Mouse (Mus musculus): Measurements from ENCODE around the gene Fbxl13. TPM values are rescaled to one million over a fixed set of nuclear protein-coding genes. Genes with fewer than 3 reads are reported as not detected.
A peak's percentile ranks its signal among the peaks of the same experiment; 100 is the strongest.

Gene Fbxl13
- polyA plus RNA-seq, 1 experiment from 2014 or later: 0.10 TPM

DNA sequence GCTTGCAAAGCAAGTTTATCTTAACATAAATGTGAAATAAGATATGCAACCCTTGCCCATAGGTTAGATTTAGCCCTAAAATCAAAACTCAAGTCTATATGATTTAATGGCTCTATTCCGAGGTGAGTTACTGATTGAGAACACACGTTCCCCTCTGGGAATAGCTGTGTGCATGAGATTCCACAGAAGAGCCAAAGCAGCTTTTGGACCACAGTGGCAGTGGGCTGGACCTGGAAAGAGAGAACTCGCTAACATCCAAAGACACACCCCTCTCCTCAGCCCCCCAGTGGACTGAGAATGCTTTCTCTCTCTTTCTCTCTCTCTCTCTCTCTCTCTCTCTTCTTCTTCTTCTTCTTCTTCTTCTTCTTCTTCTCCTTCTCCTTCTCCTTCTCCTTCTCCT lies 100.6 kb downstream of the Fbxl13 start:
- Histone ChIP-seq H3K27me3 (no peaks in the 10 kb centered on the region), H3K4me2 (peak overlapping the region; percentile 51), H3K4me1 (replicated peaks) (peaks cover 6% of the 10 kb centered on the region), H3K27ac (peak overlapping the region; percentile 75), H3K9ac (no peak overlapping the region), H3K4me3 (peak overlapping the region; percentile 42), H3K9me3 (replicated peaks) (no peaks in the 10 kb centered on the region), H3K36me3 (no peaks in the 10 kb centered on the region)
- WGBS: 56% methylated on average over 3 of the region's 3 CpGs
- no peak for ATAC-seq (replicated peaks; ENCODE audit: insufficient number of reproducible peaks, insufficient read depth, low FRiP score, low read depth)

DNA sequence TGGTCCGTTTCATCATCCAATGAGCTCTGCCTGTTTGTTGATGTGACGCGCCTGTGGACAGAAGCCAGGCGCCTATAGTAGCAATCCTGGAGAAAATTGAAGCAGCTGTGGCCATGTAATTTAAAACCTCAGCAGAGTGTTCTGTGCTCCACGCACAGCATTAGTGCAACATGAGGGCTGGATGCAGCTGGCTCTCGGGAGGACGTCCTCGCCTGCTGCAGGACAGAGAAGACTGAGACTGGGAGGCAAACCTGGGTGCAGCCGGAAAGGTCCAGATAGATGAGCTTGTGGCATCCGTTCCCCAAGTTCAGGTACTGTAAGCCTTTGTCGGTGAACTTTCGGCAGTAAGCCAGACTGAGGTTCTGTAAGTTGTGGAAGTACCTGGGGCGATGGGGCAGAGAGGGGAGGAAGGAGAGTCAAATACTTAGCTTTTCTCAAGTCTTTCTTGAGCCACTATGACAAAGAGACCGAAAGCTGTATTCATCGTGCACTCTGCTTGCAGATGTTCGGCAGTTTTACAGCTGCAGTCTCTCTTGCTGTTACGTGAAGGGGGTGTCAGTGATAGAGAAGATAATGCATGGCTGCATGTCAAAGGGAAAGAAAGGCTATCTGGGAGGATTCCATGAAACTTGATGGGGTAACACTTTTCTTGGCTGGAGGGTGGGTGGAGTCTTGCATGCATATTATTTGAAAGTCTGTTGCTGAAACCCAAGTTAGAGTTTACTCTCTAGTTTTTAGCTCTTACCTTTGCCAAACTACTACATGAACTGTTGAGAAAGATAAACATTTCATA lies 101.8 kb downstream of the Fbxl13 start, which contains the start of gene Lrrc17:
Lrrc17 (plus strand) TSS at position 151 of the 793 bp plus-strand sequence.
- peak; percentile 76 for ATAC-seq (replicated peaks; ENCODE audit: insufficient number of reproducible peaks, insufficient read depth, low FRiP score, low read depth)
- peak within 1 kb of the TSS; percentile 36 for H3K9ac ChIP-seq
- 33% methylated on average over 17 of the region's 17 CpGs for WGBS
- no peaks in the 10 kb centered on the region for H3K36me3 ChIP-seq
- peaks cover 6% of the 10 kb centered on the region for H3K4me1 ChIP-seq (replicated peaks)
- no peaks in the 10 kb centered on the region for H3K9me3 ChIP-seq (replicated peaks)
- peak within 1 kb of the TSS; percentile 51 for H3K4me2 ChIP-seq
- H3K27me3 ChIP-seq: no peaks in the 10 kb centered on the region
- peak within 1 kb of the TSS; percentile 42 for H3K4me3 ChIP-seq
- H3K27ac ChIP-seq: peak within 1 kb of the TSS; percentile 75

DNA sequence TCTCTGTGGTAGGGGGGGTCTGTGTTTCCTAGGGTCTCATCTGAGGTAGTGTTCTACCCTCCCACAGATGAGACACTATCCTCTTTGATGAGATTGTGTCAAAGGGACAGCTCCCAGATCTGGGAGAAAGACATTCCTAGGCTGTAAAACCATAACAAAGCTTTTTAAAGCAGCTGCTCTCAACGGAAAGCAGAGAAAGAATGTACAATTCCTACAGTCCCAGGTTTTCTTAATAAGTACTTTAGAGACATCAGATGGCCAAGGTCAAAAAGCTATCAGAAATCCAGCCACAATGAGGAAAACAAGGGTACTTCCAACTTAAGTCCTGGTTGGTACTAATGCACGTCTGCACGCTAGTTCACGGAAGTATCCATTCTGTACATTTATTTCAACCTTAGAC lies 103.2 kb downstream of the Fbxl13 start:
- Histone ChIP-seq H3K9me3 (replicated peaks) (no peaks in the 10 kb centered on the region), H3K9ac (no peak overlapping the region), H3K4me1 (replicated peaks) (peaks cover 6% of the 10 kb centered on the region), H3K36me3 (no peaks in the 10 kb centered on the region), H3K4me2 (no peak overlapping the region), H3K27me3 (no peaks in the 10 kb centered on the region), H3K4me3 (no peak overlapping the region), H3K27ac (no peak overlapping the region)
- 73% methylated on average over 4 of the region's 4 CpGs for WGBS
- no peak for ATAC-seq (replicated peaks; ENCODE audit: insufficient number of reproducible peaks, insufficient read depth, low FRiP score, low read depth)

DNA sequence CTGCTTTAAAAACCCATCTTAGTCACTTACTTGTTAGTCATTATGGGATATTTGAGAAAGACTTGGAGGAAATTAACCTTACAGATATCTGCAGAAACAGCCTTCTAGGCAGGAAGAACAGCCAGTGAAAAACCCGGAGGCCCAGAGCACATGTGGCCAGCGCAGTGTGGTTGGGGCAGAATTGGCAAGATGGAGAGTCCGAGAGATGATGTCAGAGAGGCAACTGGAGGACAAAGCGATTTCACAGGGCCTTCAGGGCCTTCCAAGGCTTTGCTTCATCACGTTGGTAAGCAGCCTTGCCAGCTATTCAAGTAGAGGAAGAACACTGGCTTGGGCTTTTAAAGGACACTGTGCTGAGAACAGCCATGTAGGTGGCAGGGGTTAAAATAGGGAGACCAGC lies 112.5 kb downstream of the Fbxl13 start:
- no peaks in the 10 kb centered on the region for H3K9me3 ChIP-seq (replicated peaks)
- ATAC-seq (replicated peaks; ENCODE audit: insufficient number of reproducible peaks, insufficient read depth, low FRiP score, low read depth): no peak
- no peak overlapping the region for H3K27ac ChIP-seq
- WGBS: 77% methylated on average over 5 of the region's 5 CpGs
- H3K4me3 ChIP-seq: no peak overlapping the region
- no peak overlapping the region for H3K4me2 ChIP-seq
- no peaks in the 10 kb centered on the region for H3K27me3 ChIP-seq
- no peaks in the 10 kb centered on the region for H3K4me1 ChIP-seq (replicated peaks)
- H3K9ac ChIP-seq: no peak overlapping the region
- no peaks in the 10 kb centered on the region for H3K36me3 ChIP-seq

DNA sequence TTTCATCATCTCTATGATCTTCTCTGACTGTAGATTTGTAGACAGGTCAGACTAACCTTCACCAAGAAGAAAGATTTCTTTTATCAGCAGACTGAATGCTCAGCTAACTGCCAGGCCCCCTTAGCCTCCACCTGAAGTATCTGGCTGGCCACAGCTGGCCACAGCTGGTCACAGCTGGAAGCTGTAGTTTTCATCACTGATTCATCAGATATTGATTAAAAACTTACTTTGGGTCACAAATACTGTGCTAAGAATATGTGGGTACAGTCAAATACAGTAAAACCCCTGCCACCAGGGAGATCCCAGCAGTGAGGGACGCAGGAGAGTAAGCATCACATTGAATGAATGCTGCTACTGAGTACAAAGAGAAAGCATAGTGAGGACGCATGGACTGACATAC lies 113.3 kb downstream of the Fbxl13 start:
- H3K27me3 ChIP-seq: no peaks in the 10 kb centered on the region
- no peak overlapping the region for H3K27ac ChIP-seq
- no peak overlapping the region for H3K4me3 ChIP-seq
- no peak for ATAC-seq (replicated peaks; ENCODE audit: insufficient number of reproducible peaks, insufficient read depth, low FRiP score, low read depth)
- 93% methylated on average over 2 of the region's 2 CpGs for WGBS
- 0 out of 2 replicates have a peak, but pooled peaks cover 5% of the 10 kb centered on the region for H3K4me1 ChIP-seq (replicated peaks)
- no peaks in the 10 kb centered on the region for H3K36me3 ChIP-seq
- no peaks in the 10 kb centered on the region for H3K9me3 ChIP-seq (replicated peaks)
- H3K4me2 ChIP-seq: no peak overlapping the region
- no peak overlapping the region for H3K9ac ChIP-seq

DNA sequence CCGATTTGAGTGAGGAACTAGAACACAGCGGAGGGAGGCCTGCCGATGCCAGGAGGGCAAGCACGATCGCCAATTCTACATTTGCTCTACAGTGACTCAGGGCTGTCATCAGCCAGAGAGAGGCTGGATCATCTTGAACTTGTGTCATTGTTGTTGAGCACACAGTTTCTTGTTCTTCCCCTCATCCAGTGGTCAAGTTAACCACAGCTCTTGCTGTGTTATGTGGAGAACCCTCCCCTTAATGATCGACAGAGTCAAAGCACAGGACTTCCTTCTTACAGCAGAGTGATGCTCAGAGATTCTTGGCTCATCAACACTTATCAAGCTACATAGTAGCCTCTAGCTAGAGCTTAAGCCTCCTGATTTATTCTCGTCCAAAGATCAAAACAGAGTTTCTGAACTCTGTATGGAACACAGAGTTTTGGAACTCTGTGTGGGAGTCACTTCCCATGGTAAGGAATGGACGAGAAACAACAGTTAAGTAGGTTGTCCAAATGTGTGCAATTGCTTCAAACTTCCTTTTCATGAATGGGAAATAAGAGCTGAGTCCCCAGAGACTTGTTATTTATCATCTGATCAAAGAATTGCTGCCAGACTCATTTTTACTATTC lies 116.2 kb downstream of the Fbxl13 start:
- Histone ChIP-seq H3K36me3 (no peaks in the 10 kb centered on the region), H3K27me3 (no peaks in the 10 kb centered on the region), H3K9ac (no peak overlapping the region), H3K4me3 (no peak overlapping the region), H3K27ac (no peak overlapping the region), H3K4me1 (replicated peaks) (0 out of 2 replicates have a peak, but pooled peaks cover 8% of the 10 kb centered on the region), H3K4me2 (no peak overlapping the region), H3K9me3 (replicated peaks) (no peaks in the 10 kb centered on the region)
- ATAC-seq (replicated peaks; ENCODE audit: insufficient number of reproducible peaks, insufficient read depth, low FRiP score, low read depth): no peak
- WGBS: 77% methylated on average over 8 of the region's 8 CpGs

DNA sequence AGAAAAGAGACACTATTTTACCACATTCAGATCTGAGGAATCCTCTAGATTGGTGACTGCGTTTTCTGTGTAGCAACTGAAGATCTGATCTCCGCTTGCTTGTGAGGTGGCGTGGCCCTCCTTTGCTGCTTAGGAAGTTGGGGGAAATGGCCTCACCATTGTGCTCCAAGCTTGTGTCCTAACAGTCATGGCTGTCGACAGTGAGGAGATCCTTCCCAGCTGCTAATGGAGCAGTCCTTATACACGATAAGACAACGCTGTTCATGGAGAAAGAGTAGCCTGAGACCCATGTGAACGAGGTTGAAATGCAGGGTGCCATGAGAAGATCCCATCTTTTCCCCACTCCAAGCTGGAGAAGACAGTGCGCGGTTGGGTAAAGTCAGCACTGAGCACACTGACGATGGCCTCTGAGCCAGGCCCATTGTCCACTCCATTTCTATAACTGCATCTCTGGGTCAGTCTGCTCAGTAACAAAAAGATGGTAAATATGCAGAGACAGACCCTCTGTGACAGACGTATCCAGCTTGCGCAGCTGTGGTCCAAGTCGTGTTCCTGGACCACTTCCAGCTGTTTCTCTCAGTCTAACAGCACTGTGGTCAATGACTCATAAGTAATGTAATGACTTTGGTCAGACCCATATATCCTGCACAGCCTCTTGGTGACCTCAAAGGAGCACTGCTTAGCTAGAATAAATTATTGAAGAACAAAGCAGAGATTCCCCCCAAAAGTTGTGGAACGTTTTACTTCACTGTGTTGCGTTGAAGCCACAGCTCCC lies 117.2 kb downstream of the Fbxl13 start:
- WGBS: 62% methylated on average over 15 of the region's 15 CpGs
- Histone ChIP-seq H3K4me1 (replicated peaks) (0 out of 2 replicates have a peak, but pooled peaks cover 8% of the 10 kb centered on the region), H3K9ac (no peak overlapping the region), H3K27ac (peak overlapping the region; percentile 46), H3K9me3 (replicated peaks) (no peaks in the 10 kb centered on the region), H3K36me3 (no peaks in the 10 kb centered on the region), H3K4me3 (no peak overlapping the region), H3K27me3 (no peaks in the 10 kb centered on the region), H3K4me2 (no peak overlapping the region)
- peak; percentile 62 for ATAC-seq (replicated peaks; ENCODE audit: insufficient number of reproducible peaks, insufficient read depth, low FRiP score, low read depth)

DNA sequence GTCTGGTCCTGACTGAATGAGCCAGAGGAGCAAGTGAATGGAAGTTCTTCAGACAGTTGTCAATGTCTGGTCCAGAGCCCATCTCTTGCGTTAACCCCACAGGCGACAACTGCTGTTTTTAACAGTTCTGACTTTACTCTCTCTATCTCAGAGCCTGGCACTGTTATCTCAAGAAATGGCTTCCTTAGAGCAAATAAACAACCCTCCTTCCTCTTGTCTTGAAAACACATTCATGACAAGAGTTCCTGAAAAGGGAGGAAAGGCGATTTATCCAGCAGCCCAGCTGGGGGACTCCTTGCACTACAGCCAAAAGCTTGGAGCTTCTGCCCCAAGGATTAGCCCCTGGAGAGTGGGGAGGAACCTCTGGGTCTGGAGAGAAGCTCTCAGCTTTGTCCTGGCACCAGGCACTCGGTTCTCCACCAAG lies 117.9 kb downstream of the Fbxl13 start:
- peak overlapping the region; percentile 46 for H3K27ac ChIP-seq
- 39% methylated on average over 4 of the region's 4 CpGs for WGBS
- H3K4me2 ChIP-seq: no peak overlapping the region
- 0 out of 2 replicates have a peak, but pooled peaks cover 8% of the 10 kb centered on the region for H3K4me1 ChIP-seq (replicated peaks)
- no peak overlapping the region for H3K4me3 ChIP-seq
- H3K9ac ChIP-seq: no peak overlapping the region
- no peaks in the 10 kb centered on the region for H3K9me3 ChIP-seq (replicated peaks)
- H3K36me3 ChIP-seq: no peaks in the 10 kb centered on the region
- ATAC-seq (replicated peaks; ENCODE audit: insufficient number of reproducible peaks, insufficient read depth, low FRiP score, low read depth): no peak
- H3K27me3 ChIP-seq: no peaks in the 10 kb centered on the region

DNA sequence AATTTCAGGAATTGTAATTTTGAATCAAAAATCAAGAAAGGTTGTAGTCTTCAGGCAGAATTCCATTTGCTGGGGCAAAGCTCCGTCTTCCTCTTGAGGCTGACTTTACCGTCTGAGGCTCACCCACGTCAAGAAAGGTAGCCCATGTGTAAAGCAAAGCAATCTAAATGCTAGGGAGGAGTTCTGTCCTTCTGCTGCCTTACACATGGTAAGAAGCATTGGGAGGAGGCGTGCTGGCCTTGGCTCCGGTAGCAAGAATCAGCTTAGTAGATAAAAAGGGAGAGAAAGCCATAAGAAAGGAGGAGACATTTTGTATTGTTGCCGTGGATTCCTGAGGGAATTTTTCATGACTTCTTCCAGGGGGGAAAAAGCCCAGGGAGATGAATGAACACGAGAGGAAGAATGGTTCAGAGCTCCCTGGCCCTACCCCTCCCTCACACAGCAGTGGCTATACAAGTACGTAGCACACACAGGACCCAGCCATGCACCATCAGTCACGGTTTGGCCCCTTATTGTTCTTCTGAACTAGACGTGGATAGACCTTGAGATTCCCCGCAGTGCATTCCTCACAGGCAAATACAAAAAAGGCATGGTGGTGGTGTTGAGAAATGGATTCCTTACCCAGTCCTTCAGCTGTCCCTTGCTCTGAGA lies 118.5 kb downstream of the Fbxl13 start:
- Histone ChIP-seq H3K27me3 (no peaks in the 10 kb centered on the region), H3K9ac (no peak overlapping the region), H3K36me3 (no peaks in the 10 kb centered on the region), H3K4me1 (replicated peaks) (0 out of 2 replicates have a peak, but pooled peaks cover 8% of the 10 kb centered on the region), H3K4me3 (no peak overlapping the region), H3K4me2 (no peak overlapping the region), H3K27ac (peak overlapping the region; percentile 46), H3K9me3 (replicated peaks) (no peaks in the 10 kb centered on the region)
- no peak for ATAC-seq (replicated peaks; ENCODE audit: insufficient number of reproducible peaks, insufficient read depth, low FRiP score, low read depth)
- 57% methylated on average over 11 of the region's 11 CpGs for WGBS

DNA sequence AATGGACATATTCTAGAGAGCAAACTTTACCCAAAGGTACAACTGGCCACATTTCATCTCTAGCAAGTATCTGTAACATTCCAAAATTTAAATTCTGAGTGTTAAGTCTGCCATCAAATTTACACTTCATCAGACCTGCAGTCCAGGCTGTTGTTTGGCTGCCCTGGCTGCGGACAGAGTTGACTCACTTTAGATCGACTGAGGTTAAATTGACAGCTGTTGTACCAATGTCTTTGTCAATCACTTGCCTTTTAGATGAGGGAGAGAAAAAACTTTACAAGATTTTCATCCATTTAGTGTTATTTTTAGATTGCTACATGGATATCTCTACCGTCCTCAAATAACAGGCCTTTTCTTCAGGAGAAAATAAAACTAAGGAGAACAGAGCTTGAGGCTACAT lies 126.3 kb downstream of the Fbxl13 start:
- H3K27ac ChIP-seq: no peak overlapping the region
- ATAC-seq (replicated peaks; ENCODE audit: insufficient number of reproducible peaks, insufficient read depth, low FRiP score, low read depth): no peak
- H3K27me3 ChIP-seq: no peaks in the 10 kb centered on the region
- no peak overlapping the region for H3K9ac ChIP-seq
- no peaks in the 10 kb centered on the region for H3K4me1 ChIP-seq (replicated peaks)
- WGBS: 73% methylated on average over 3 of the region's 3 CpGs
- no peak overlapping the region for H3K4me3 ChIP-seq
- no peak overlapping the region for H3K4me2 ChIP-seq
- H3K9me3 ChIP-seq (replicated peaks): no peaks in the 10 kb centered on the region
- no peaks in the 10 kb centered on the region for H3K36me3 ChIP-seq

DNA sequence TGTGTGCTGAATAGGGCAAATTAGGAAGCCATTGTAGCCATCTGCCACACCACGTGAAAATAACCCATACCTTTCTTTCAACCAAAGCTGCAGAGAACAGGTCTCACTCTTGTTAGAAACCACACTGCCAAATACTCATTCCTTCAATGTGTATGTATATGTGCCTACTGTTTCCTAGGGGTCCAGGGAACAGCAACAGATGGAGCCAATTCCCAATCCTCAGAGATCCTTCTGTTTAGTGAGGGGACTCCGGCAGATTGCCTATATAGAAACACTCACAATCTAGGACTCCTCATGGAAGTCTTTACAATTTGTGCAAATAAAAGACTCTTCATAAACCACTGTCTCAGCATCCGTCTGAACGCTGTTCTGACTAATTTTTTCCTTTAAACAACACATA lies 127.2 kb downstream of the Fbxl13 start:
- WGBS: 84% methylated on average over 4 of the region's 4 CpGs
- no peak for ATAC-seq (replicated peaks; ENCODE audit: insufficient number of reproducible peaks, insufficient read depth, low FRiP score, low read depth)
- no peak overlapping the region for H3K4me2 ChIP-seq
- no peak overlapping the region for H3K27ac ChIP-seq
- H3K4me3 ChIP-seq: no peak overlapping the region
- no peaks in the 10 kb centered on the region for H3K27me3 ChIP-seq
- no peaks in the 10 kb centered on the region for H3K9me3 ChIP-seq (replicated peaks)
- H3K9ac ChIP-seq: no peak overlapping the region
- H3K36me3 ChIP-seq: no peaks in the 10 kb centered on the region
- H3K4me1 ChIP-seq (replicated peaks): peaks cover 6% of the 10 kb centered on the region

All from heart, embryonic 15.5 days (tissue).